Mouse (Mus musculus): ENCODE data around the gene Auts2. TPM values are rescaled to one million over a fixed set of nuclear protein-coding genes. Genes with fewer than 3 reads are reported as not detected.

Auts2 gene
- total and polyA plus RNA-seq, 2 experiments from 2014 or later: 35.2 to 57.5 TPM

- Histone ChIP-seq H3K4me2 (ENCODE audit: low read depth, low read length, poor library complexity, severe bottlenecking) (no peak overlapping the region), H3K4me3 (ENCODE audit: low read depth, low read length) (no peak overlapping the region), H3K27me3 (ENCODE audit: insufficient read depth, low read length) (no peaks in the 10 kb centered on the region), H3K27ac (ENCODE audit: low read depth, low read length) (no peak overlapping the region), H3K9ac (replicated peaks; ENCODE audit: low read length, poor library complexity, severe bottlenecking) (no peak overlapping the region), H3K9me3 (ENCODE audit: low read length) (no peaks in the 10 kb centered on the region), H3K36me3 (ENCODE audit: insufficient read depth, low read length) (no peaks in the 10 kb centered on the region), H3K4me1 (ENCODE audit: insufficient read depth, low read length) (0 out of 2 replicates have a peak, but pooled peaks cover 6% of the 10 kb centered on the region)
- no peak for ATAC-seq (ENCODE audit: low FRiP score)
- TF ChIP-seq CTCF (IDR thresholded peaks at IDR 0.05): peak; percentile 67
- 48% methylated on average over 3 of the region's 3 CpGs for WGBS
- DNase-seq (ENCODE audit: low spot score): peak; percentile 57
Observed at GRCm38 (mm10) chr5:132088585-132088984, 454.6 kb downstream of the Auts2 start.

- DNase-seq (ENCODE audit: low spot score): no peak
- H3K27ac ChIP-seq (ENCODE audit: low read depth, low read length): no peak overlapping the region
- H3K9ac ChIP-seq (replicated peaks; ENCODE audit: low read length, poor library complexity, severe bottlenecking): no peak overlapping the region
- ATAC-seq (ENCODE audit: low FRiP score): no peak
- no peak overlapping the region for H3K4me2 ChIP-seq (ENCODE audit: low read depth, low read length, poor library complexity, severe bottlenecking)
- no peak for TF ChIP-seq CTCF (IDR thresholded peaks at IDR 0.05)
- H3K9me3 ChIP-seq (ENCODE audit: low read length): no peaks in the 10 kb centered on the region
- 29% methylated on average over 8 of the region's 8 CpGs for WGBS
- no peaks in the 10 kb centered on the region for H3K27me3 ChIP-seq (ENCODE audit: insufficient read depth, low read length)
- no peaks in the 10 kb centered on the region for H3K36me3 ChIP-seq (ENCODE audit: insufficient read depth, low read length)
- H3K4me1 ChIP-seq (ENCODE audit: insufficient read depth, low read length): no peaks in the 10 kb centered on the region
- H3K4me3 ChIP-seq (ENCODE audit: low read depth, low read length): no peak overlapping the region
Observed at GRCm38 (mm10) chr5:132083753-132084326, 459.3 kb downstream of the Auts2 start.

- ATAC-seq (ENCODE audit: low FRiP score) (no peak), DNase-seq (ENCODE audit: low spot score) (no peak)
- H3K4me1 ChIP-seq (ENCODE audit: insufficient read depth, low read length): peaks cover 10% of the 10 kb centered on the region; the same call in 1 of the 2 replicates
- H3K9ac ChIP-seq (replicated peaks; ENCODE audit: low read length, poor library complexity, severe bottlenecking): no peak overlapping the region
- no peak overlapping the region for H3K4me3 ChIP-seq (ENCODE audit: low read depth, low read length)
- no peak overlapping the region for H3K4me2 ChIP-seq (ENCODE audit: low read depth, low read length, poor library complexity, severe bottlenecking)
- no peaks in the 10 kb centered on the region for H3K9me3 ChIP-seq (ENCODE audit: low read length)
- WGBS: 90% methylated on average over 2 of the region's 2 CpGs
- H3K27ac ChIP-seq (ENCODE audit: low read depth, low read length): no peak overlapping the region
- no peaks in the 10 kb centered on the region for H3K27me3 ChIP-seq (ENCODE audit: insufficient read depth, low read length)
- no peaks in the 10 kb centered on the region for H3K36me3 ChIP-seq (ENCODE audit: insufficient read depth, low read length)
- TF ChIP-seq CTCF (IDR thresholded peaks at IDR 0.05): no peak
Observed at GRCm38 (mm10) chr5:132075942-132076341, 467.2 kb downstream of the Auts2 start.

GRCm38 (mm10) chr5:132074724-132075374 lies 468.3 kb downstream of the Auts2 start:
- ATAC-seq (ENCODE audit: low FRiP score) (0 out of 2 replicates have a peak, but pooled peaks have one; percentile 16), DNase-seq (ENCODE audit: low spot score) (peak; percentile 90)
- Histone ChIP-seq H3K9ac (replicated peaks; ENCODE audit: low read length, poor library complexity, severe bottlenecking) (peak overlapping the region; percentile 10; the same call in 1 of the 2 replicates), H3K4me2 (ENCODE audit: low read depth, low read length, poor library complexity, severe bottlenecking) (peak overlapping the region; percentile 29), H3K27ac (ENCODE audit: low read depth, low read length) (peak overlapping the region; percentile 21; the same call in 1 of the 2 replicates), H3K4me3 (ENCODE audit: low read depth, low read length) (peak overlapping the region; percentile 19), H3K36me3 (ENCODE audit: insufficient read depth, low read length) (no peaks in the 10 kb centered on the region), H3K27me3 (ENCODE audit: insufficient read depth, low read length) (no peaks in the 10 kb centered on the region), H3K4me1 (ENCODE audit: insufficient read depth, low read length) (peaks cover 10% of the 10 kb centered on the region; the same call in 1 of the 2 replicates), H3K9me3 (ENCODE audit: low read length) (no peaks in the 10 kb centered on the region)
- no peak for TF ChIP-seq CTCF (IDR thresholded peaks at IDR 0.05)
- 6% methylated on average over 19 of the region's 19 CpGs for WGBS

- Histone ChIP-seq H3K36me3 (ENCODE audit: insufficient read depth, low read length) (no peaks in the 10 kb centered on the region), H3K4me2 (ENCODE audit: low read depth, low read length, poor library complexity, severe bottlenecking) (peak overlapping the region; percentile 29), H3K4me1 (ENCODE audit: insufficient read depth, low read length) (peaks cover 10% of the 10 kb centered on the region; the same call in 1 of the 2 replicates), H3K4me3 (ENCODE audit: low read depth, low read length) (peak overlapping the region; percentile 19), H3K9ac (replicated peaks; ENCODE audit: low read length, poor library complexity, severe bottlenecking) (peak overlapping the region; percentile 10; the same call in 1 of the 2 replicates), H3K9me3 (ENCODE audit: low read length) (no peaks in the 10 kb centered on the region), H3K27ac (ENCODE audit: low read depth, low read length) (0 out of 2 replicates have a peak overlapping the region, but pooled peaks have one; percentile 38), H3K27me3 (ENCODE audit: insufficient read depth, low read length) (no peaks in the 10 kb centered on the region)
- ATAC-seq (ENCODE audit: low FRiP score): no peak
- 6% methylated on average over 11 of the region's 11 CpGs for WGBS
- peak; percentile 68 for DNase-seq (ENCODE audit: low spot score)
- TF ChIP-seq CTCF (IDR thresholded peaks at IDR 0.05): no peak
Observed at GRCm38 (mm10) chr5:132074360-132074723, 468.8 kb downstream of the Auts2 start.

Data from midbrain, postnatal 0 days (tissue).